Mouse (Mus musculus): ENCODE data around the gene 1110008P14Rik. TPM values are rescaled to one million over a fixed set of nuclear protein-coding genes. Genes with fewer than 3 reads are reported as not detected.

The 1110008P14Rik gene
- polyA plus RNA-seq (2012; rRNA removed) = 335 and 395 TPM in 2 replicates

GRCm38 (mm10) chr2:32381775-32382223, at the start of gene 1110008P14Rik:
Gene 1110008P14Rik, minus strand, starts transcription at chr2:32381938.

DNA sequence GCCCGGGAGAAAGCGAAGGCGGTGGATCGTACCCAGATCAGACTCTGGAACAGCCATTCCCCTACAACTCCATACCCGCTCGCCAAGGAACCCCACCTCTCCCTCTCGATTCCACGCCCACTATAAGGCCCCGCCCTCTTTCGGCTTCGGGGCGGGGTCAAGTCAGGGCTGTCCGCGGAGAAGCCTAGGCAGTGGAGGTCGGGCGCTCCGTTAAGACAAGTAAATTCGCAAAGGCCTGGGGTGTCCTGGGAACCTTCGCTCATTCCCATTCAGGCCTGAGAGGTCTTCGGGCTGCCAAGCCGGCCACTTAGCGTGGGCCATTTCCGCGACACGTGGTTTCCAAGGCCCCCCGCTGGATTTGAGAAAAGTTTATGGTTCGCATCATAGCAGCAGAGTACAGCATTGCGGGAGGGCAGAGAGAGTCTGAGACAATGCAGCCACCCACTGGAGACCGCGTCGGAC, 13.8 kb upstream of the 1110008P14Rik start, which contains the start of gene Ptges2:
Gene Ptges2, plus strand, starts transcription at position 413 of the 462 bp plus-strand sequence.

GRCm38 (mm10) chr2:32387706-32388490, 6.2 kb upstream of the 1110008P14Rik start, which contains the start of gene Lcn2:
Gene Lcn2, minus strand, starts transcription at chr2:32388252.

GRCm38 (mm10) chr2:32353007-32353542, 28.7 kb downstream of the 1110008P14Rik start, which contains the start of gene Dnm1:
Gene Dnm1, minus strand, starts transcription at chr2:32353338.

GRCm38 (mm10) chr2:32352151-32353006, 29.4 kb downstream of the 1110008P14Rik start, which contains the start of gene Ciz1:
Gene Ciz1, plus strand, starts transcription at chr2:32352327.

Other genes with a start within 250 kb of the 1110008P14Rik start
- 90.9 and 101 TPM in 2 replicates for gene Prrc2b, start 230.9 kb downstream of the 1110008P14Rik start, polyA plus RNA-seq (2012; rRNA removed)
- 74.2 and 83.8 TPM in 2 replicates for gene Pomt1, start 145.3 kb downstream of the 1110008P14Rik start, polyA plus RNA-seq (2012; rRNA removed)
- gene Uck1, start 121.8 kb downstream of the 1110008P14Rik start, polyA plus RNA-seq (2012; rRNA removed) = 225 and 238 TPM in 2 replicates
- gene Golga2, start 94.6 kb downstream of the 1110008P14Rik start, polyA plus RNA-seq (2012; rRNA removed) = 49.3 and 53.1 TPM in 2 replicates
- 134 and 165 TPM in 2 replicates for gene Swi5, start 93.9 kb downstream of the 1110008P14Rik start, polyA plus RNA-seq (2012; rRNA removed)
- gene Ciz1, start 29.6 kb downstream of the 1110008P14Rik start, polyA plus RNA-seq (2012; rRNA removed) = 395 and 555 TPM in 2 replicates
- gene Dnm1, start 28.6 kb downstream of the 1110008P14Rik start, polyA plus RNA-seq (2012; rRNA removed) = 141 and 169 TPM in 2 replicates
- gene Lcn2, start 6.3 kb upstream of the 1110008P14Rik start, polyA plus RNA-seq (2012; rRNA removed) = 201 and 263 TPM in 2 replicates
- gene Ptges2, start 14.0 kb upstream of the 1110008P14Rik start, polyA plus RNA-seq (2012; rRNA removed) = 32.5 and 39.0 TPM in 2 replicates
- gene Naif1, start 68.5 kb upstream of the 1110008P14Rik start, polyA plus RNA-seq (2012; rRNA removed) = 5.6 and 7.1 TPM in 2 replicates
- 17.3 and 18.1 TPM in 2 replicates for gene Slc25a25, start 69.5 kb upstream of the 1110008P14Rik start, polyA plus RNA-seq (2012; rRNA removed)
- gene Fam102a, start 153.4 kb upstream of the 1110008P14Rik start, polyA plus RNA-seq (2012; rRNA removed) = 31.7 and 37.3 TPM in 2 replicates
- 118 and 149 TPM in 2 replicates for gene Dpm2, start 188.9 kb upstream of the 1110008P14Rik start, polyA plus RNA-seq (2012; rRNA removed)
- 0.67 and 0.74 TPM in 2 replicates for gene Pip5kl1, start 192.9 kb upstream of the 1110008P14Rik start, polyA plus RNA-seq (2012; rRNA removed)
- gene 9430097D07Rik, start 193.7 kb upstream of the 1110008P14Rik start, polyA plus RNA-seq (2012; rRNA removed) = not detected in 2 replicates
- 33.5 and 34.2 TPM in 2 replicates for gene St6galnac4, start 205.2 kb upstream of the 1110008P14Rik start, polyA plus RNA-seq (2012; rRNA removed)
- gene St6galnac6, start 217.8 kb upstream of the 1110008P14Rik start, polyA plus RNA-seq (2012; rRNA removed) = 80.7 and 95.8 TPM in 2 replicates
- 24.3 and 26.7 TPM in 2 replicates for gene Ak1, start 239.8 kb upstream of the 1110008P14Rik start, polyA plus RNA-seq (2012; rRNA removed)

All from ovary, adult 2 months (tissue).